Mouse (Mus musculus): ENCODE results near the gene Sh3bp5. TPM values are rescaled to one million over a fixed set of nuclear protein-coding genes. Genes with fewer than 3 reads are reported as not detected.

Sh3bp5 gene
- total and polyA plus RNA-seq, 3 experiments = 0.19 to 1.0 TPM; not detected in 1

- H3K27ac ChIP-seq (ENCODE audit: control insufficient read depth, low read depth, low read length) = no peak overlapping the region
Observed at GRCm38 (mm10) chr14:31398819-31399218, 37.1 kb downstream of the Sh3bp5 start.

GRCm38 (mm10) chr14:31397791-31398595 is 37.9 kb downstream of the Sh3bp5 start:
- Histone ChIP-seq H3K36me3 (ENCODE audit: control insufficient read depth in 1 of 2, insufficient read depth in 2 of 2, low read length in 2 of 2) (no peaks in the 10 kb centered on the region), H3K9ac (ENCODE audit: control insufficient read depth, low read depth, low read length, poor library complexity, severe bottlenecking) (no peak overlapping the region), H3K27ac (ENCODE audit: control insufficient read depth, low read depth, low read length) (no peak overlapping the region), H3K4me1 (ENCODE audit: control insufficient read depth in 1 of 2, insufficient read depth in 2 of 2, low read length in 2 of 2) (peaks cover 7 to 22% of the 10 kb centered on the region in 2 experiments), H3K4me3 (ENCODE audit: control insufficient read depth in 1 of 2, insufficient read depth in 1 of 2, low read depth in 2 of 2, low read length in 2 of 2) (no peak overlapping the region), H3K27me3 (ENCODE audit: control insufficient read depth in 1 of 2, insufficient read depth in 2 of 2, low read length in 2 of 2) (no peaks in the 10 kb centered on the region), H3K9me3 (replicated peaks; ENCODE audit: insufficient read depth, low read length) (no peaks in the 10 kb centered on the region), H3K79me2 (ENCODE audit: control insufficient read depth, insufficient read depth, low read length, poor library complexity) (no peaks in the 10 kb centered on the region)
- no peak for DNase-seq (ENCODE audit: low read depth, low spot score)
- TF ChIP-seq ZNF384 (IDR thresholded peaks at IDR 0.05; ENCODE audit: low read depth, low read length) = no peak
- no peak for TF ChIP-seq TBP (IDR thresholded peaks at IDR 0.05; ENCODE audit: low read depth, low read length)
- TF ChIP-seq BHLHE40 (IDR thresholded peaks at IDR 0.05; ENCODE audit: borderline replicate concordance, low read depth, low read length) = no peak
- TF ChIP-seq MXI1 (IDR thresholded peaks at IDR 0.05; ENCODE audit: low read depth, low read length) = no peak
- TF ChIP-seq UBTF (IDR thresholded peaks at IDR 0.05; ENCODE audit: borderline replicate concordance, insufficient read depth, low read depth, low read length) = no peak
- TF ChIP-seq MYC (IDR thresholded peaks at IDR 0.05; ENCODE audit: low read depth, low read length) = no peak
- no peak for TF ChIP-seq ELF1 (IDR thresholded peaks at IDR 0.05; ENCODE audit: low read depth, low read length)
- TF ChIP-seq USF2 (IDR thresholded peaks at IDR 0.05; ENCODE audit: borderline replicate concordance in 1 of 2, insufficient read depth in 1 of 2, low read depth in 1 of 2, low read length in 2 of 2) = no peak
- no peak for TF ChIP-seq GABPA (IDR thresholded peaks at IDR 0.05; ENCODE audit: low read depth, low read length)
- no peak for TF ChIP-seq USF1 (IDR thresholded peaks at IDR 0.05; ENCODE audit: low read depth, low read length)
- TF ChIP-seq MAZ (IDR thresholded peaks at IDR 0.05; ENCODE audit: low read depth, low read length) = no peak
- no peak for TF ChIP-seq CHD2 (IDR thresholded peaks at IDR 0.05; ENCODE audit: low read length)
- no peak for TF ChIP-seq TAL1 (IDR thresholded peaks at IDR 0.05; ENCODE audit: low read length)
- TF ChIP-seq ZKSCAN1 (IDR thresholded peaks at IDR 0.05; ENCODE audit: low read depth, low read length) = no peak
- TF ChIP-seq MYB (IDR thresholded peaks at IDR 0.05; ENCODE audit: low read depth, low read length) = no peak
- no peak for TF ChIP-seq CTCF (IDR thresholded peaks at IDR 0.05 in 2 of 3, conservative IDR thresholded peaks at IDR 0.05 in 1 of 3; ENCODE audit: control insufficient read depth in 1 of 3, insufficient read depth in 1 of 3, low read depth in 2 of 3, low read length in 3 of 3, poor library complexity in 1 of 3, severe bottlenecking in 1 of 3)
- no peak for TF ChIP-seq NELFE (IDR thresholded peaks at IDR 0.05; ENCODE audit: low read depth, low read length)
- TF ChIP-seq JUND (IDR thresholded peaks at IDR 0.05; ENCODE audit: low read depth, low read length) = no peak

More at GRCm38 (mm10) chr14:31398819-31399218, 37.1 kb downstream of the Sh3bp5 start:
- Histone ChIP-seq H3K9me3 (replicated peaks; ENCODE audit: insufficient read depth, low read length) (no peaks in the 10 kb centered on the region), H3K4me1 (ENCODE audit: control insufficient read depth in 1 of 2, insufficient read depth in 2 of 2, low read length in 2 of 2) (peaks cover 10 to 27% of the 10 kb centered on the region in 2 experiments), H3K4me3 (ENCODE audit: control insufficient read depth in 1 of 2, insufficient read depth in 1 of 2, low read depth in 2 of 2, low read length in 2 of 2) (no peak overlapping the region), H3K27me3 (ENCODE audit: control insufficient read depth in 1 of 2, insufficient read depth in 2 of 2, low read length in 2 of 2) (no peaks in the 10 kb centered on the region), H3K36me3 (ENCODE audit: control insufficient read depth in 1 of 2, insufficient read depth in 2 of 2, low read length in 2 of 2) (peaks cover 0 to 5% of the 10 kb centered on the region in 2 experiments; a peak in 2 of 4 replicates), H3K79me2 (ENCODE audit: control insufficient read depth, insufficient read depth, low read length, poor library complexity) (no peaks in the 10 kb centered on the region), H3K9ac (ENCODE audit: control insufficient read depth, low read depth, low read length, poor library complexity, severe bottlenecking) (no peak overlapping the region)
- TF ChIP-seq NELFE (IDR thresholded peaks at IDR 0.05; ENCODE audit: low read depth, low read length) (no peak), POLR2A (IDR thresholded peaks at IDR 0.05; ENCODE audit: control insufficient read depth in 1 of 2, insufficient read depth in 1 of 2, low read depth in 1 of 2, low read length in 2 of 2, poor library complexity in 1 of 2) (no peak), JUND (IDR thresholded peaks at IDR 0.05; ENCODE audit: low read depth, low read length) (no peak), HCFC1 (IDR thresholded peaks at IDR 0.05; ENCODE audit: low read depth, low read length) (no peak), TAL1 (IDR thresholded peaks at IDR 0.05; ENCODE audit: low read length) (no peak), ZNF384 (IDR thresholded peaks at IDR 0.05; ENCODE audit: low read depth, low read length) (no peak), GABPA (IDR thresholded peaks at IDR 0.05; ENCODE audit: low read depth, low read length) (no peak), GATA1 (IDR thresholded peaks at IDR 0.05; ENCODE audit: low read depth, low read length) (no peak), USF1 (IDR thresholded peaks at IDR 0.05; ENCODE audit: low read depth, low read length) (no peak), ZKSCAN1 (IDR thresholded peaks at IDR 0.05; ENCODE audit: low read depth, low read length) (no peak)
- DNase-seq (ENCODE audit: low read depth, low spot score) = no peak

Data from MEL (cell line).